Mouse (Mus musculus) MEL (cell line): ENCODE measurements at regions not wholly inside any gene's neighbourhood (a gene's known extent, or its start where the extent isn't known, plus 50 kb on each side); places are given as distances from the start of the nearest gene placed in this dataset.

Experiments
- CHD1 ChIP-seq: IDR thresholded peaks from 2 replicates; pipeline ENCODE4 v1.6.1; 2012; ENCODE audit warnings: low read depth, mild to moderate bottlenecking, inconsistent platforms, low read length, improper control_type of control experiment
- CTCF ChIP-seq, 3 experiments: IDR thresholded peaks in 2 of 3; conservative IDR thresholded peaks in 1 of 3; 2 replicates each; pipeline ENCODE4 v1.5.1; 2011 to 2012; ENCODE audit warnings: low read length in 3 of 3, low read depth in 2 of 3, mild to moderate bottlenecking in 2 of 3, improper control_type of control experiment in 1 of 3, inconsistent platforms in 1 of 3, mixed read lengths in 1 of 3, moderate library complexity in 1 of 3; ENCODE audit not compliant: control insufficient read depth in 1 of 3, insufficient read depth in 1 of 3, poor library complexity in 1 of 3, severe bottlenecking in 1 of 3
- POLR2A ChIP-seq, 2 experiments: IDR thresholded peaks; 2 replicates each; pipeline ENCODE4 v1.6.1; 2011 to 2012; ENCODE audit warnings: low read length in 2 of 2, mild to moderate bottlenecking in 2 of 2, control low read depth in 1 of 2, improper control_type of control experiment in 1 of 2, low read depth in 1 of 2, moderate library complexity in 1 of 2; ENCODE audit not compliant: control insufficient read depth in 1 of 2, insufficient read depth in 1 of 2, poor library complexity in 1 of 2
- RCOR1 ChIP-seq: IDR thresholded peaks from 2 replicates; pipeline ENCODE4 v1.6.1; 2012; ENCODE audit warnings: low read depth, mild to moderate bottlenecking, inconsistent platforms, low read length, improper control_type of control experiment

DNA sequence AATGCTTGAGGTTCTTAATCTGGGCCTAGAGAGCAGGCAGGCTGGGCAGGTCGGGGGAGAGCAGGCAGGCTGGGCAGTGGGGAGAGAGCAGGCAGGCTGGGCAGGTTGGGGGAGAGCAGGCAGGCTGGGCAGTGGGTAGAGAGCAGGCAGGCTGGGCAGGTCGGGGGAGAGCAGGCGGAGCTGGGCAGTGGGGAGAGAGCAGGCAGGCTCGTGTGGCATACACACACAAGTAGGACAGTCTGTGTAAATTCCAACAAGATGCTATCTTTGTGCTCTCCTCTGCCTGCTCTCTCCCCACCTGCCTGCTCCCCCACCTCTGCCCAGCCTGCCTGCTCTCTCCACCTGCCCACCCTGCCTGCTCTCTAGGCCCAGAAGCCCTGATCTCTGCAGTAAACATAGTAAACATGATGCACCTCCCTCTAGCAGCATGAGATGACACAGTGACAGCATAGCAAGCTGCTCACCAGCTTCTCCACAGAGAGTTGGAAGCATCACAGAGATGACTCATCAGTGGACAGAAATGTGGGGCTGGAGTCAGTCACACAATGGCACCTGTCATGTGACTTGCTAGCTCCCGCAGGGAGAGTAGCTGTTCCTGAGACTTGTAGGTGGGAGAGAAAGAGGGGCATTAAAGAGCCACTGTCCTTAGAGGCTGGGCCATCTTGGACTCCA, 166.3 kb upstream of the Rpl38 start:
- TF ChIP-seq CTCF (IDR thresholded peaks at IDR 0.05 in 2 of 3, conservative IDR thresholded peaks at IDR 0.05 in 1 of 3; ENCODE audit: control insufficient read depth in 1 of 3, insufficient read depth in 1 of 3, low read depth in 2 of 3, low read length in 3 of 3, poor library complexity in 1 of 3, severe bottlenecking in 1 of 3) = no peak
- TF ChIP-seq RCOR1 = no peak
- TF ChIP-seq CHD1 = no peak
- TF ChIP-seq POLR2A (IDR thresholded peaks at IDR 0.05; ENCODE audit: control insufficient read depth in 1 of 2, insufficient read depth in 1 of 2, low read depth in 1 of 2, low read length in 2 of 2, poor library complexity in 1 of 2) = no peak
